Mouse (Mus musculus) thymus, adult 2 months (tissue): ENCODE results near the gene Ccpg1os.

Experiments
- CTCF ChIP-seq: fragments of 200-500 bp; IDR thresholded peaks from 2 replicates; pipeline ENCODE4 v1.5.1; 2012; ENCODE audit warnings: mild to moderate bottlenecking, control low read depth, low read length, moderate library complexity, borderline replicate concordance; ENCODE audit not compliant: control insufficient read depth, poor library complexity, insufficient read depth; ENCODE audit errors: extremely low read depth
- POLR2A ChIP-seq: fragments of 200-500 bp; IDR thresholded peaks from 2 replicates; pipeline ENCODE4 v1.6.1; 2012; ENCODE audit warnings: mild to moderate bottlenecking, low read length, control low read depth, moderate library complexity; ENCODE audit not compliant: control insufficient read depth, poor library complexity, insufficient read depth; ENCODE audit errors: extremely low read depth

DNA sequence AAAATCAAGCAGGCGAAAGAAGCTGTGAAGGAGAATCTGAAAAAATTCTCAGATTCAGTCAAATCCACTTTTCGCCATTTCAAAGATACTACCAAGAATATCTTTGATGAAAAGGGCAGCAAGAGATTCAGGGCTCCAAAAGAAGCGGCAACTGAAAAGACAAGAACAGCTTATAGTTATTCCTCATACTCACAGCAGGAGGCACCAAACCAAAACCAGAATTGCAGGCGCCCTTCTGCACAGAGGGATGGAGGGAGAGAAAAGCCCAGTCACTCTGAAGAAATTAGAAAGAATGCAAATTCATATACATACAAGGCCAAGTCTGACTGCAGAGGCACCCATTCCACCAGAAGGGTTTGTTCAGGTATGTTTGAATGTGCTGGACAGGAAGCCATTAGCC, 27.4 kb upstream of the Ccpg1os start:
- TF ChIP-seq CTCF (no peak), POLR2A (no peak)
